Mouse (Mus musculus): Measurements from ENCODE around the gene Rtn4rl1. TPM values are rescaled to one million over a fixed set of nuclear protein-coding genes. Genes with fewer than 3 reads are reported as not detected.

Gene Rtn4rl1
- total RNA-seq, 1 experiment from 2014 or later: 42.2 TPM

DNA sequence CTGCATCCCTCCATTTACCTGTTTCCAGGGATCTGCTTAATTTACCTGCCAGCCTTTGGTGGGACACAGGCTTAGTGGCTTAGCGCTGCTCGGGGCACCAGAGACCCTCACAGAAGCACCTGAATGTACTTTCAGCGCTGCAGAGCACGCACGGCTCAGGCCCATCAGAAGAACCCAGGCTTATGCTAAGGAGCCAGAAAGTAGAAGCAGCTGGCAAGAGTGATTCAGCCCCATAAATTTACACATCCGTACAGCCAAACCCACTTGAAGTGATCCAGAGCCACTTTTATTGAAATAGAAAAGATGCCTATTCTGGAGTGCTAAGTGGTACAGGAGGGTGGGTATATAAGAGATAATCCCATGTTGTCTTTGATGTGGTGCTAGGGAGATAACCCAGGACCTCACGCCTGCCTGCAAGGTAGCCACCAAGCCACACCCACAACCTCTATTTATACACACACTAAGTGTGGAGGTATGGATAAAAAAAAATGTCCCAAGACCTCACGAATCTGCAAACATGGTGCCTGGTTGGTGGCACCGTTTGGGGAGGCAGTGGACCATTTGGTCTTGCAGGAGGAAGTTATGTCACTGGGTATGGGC, 102.9 kb downstream of the Rtn4rl1 start:
- no peak for DNase-seq

DNA sequence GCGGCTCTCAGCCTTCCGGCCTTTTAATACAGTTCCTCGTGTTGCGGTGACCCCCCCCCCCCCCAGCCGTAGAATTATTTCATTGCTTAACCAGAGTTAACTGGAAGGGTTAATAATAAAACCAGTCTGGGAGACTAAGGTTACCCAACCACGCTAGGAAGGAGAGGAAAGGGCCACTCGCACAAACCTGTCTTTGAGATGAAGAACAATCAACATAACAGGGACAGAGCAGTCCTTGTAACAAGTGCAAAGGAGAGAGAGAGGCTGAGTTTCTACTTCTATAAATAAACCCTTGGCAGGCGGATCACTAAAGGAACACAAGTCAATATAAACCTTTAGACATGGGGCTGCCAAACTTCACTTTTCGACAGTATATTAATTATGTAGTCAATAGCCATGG, 104.0 kb downstream of the Rtn4rl1 start:
- no peak for DNase-seq

DNA sequence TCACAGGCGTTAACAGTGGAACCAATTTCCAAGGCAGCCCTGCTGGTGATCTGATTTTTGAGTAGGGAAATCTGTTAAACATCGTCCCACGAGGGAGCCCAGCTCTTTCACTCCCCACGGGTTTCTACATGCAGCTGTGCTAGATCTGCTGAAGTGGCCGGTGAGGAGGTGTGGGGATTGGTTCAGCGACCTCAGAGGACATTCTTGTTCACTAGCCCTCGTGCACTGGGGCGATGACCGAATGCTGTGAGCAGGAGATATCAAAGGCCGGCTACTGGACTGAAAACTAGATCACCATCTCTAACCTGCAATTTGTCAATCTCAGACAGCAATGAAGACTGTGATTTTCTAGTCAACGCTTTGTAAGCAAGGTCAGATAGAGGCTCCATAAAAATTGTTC, 104.9 kb downstream of the Rtn4rl1 start:
- no peak for DNase-seq

- DNase-seq: no peak
Observed at GRCm38 (mm10) chr11:75299786-75300185, 106.2 kb downstream of the Rtn4rl1 start.

- DNase-seq: no peak
Observed at GRCm38 (mm10) chr11:75300954-75301353, 107.4 kb downstream of the Rtn4rl1 start.

GRCm38 (mm10) chr11:75304797-75305196, 111.2 kb downstream of the Rtn4rl1 start:
- DNase-seq: no peak

- no peak for DNase-seq
Observed at GRCm38 (mm10) chr11:75308650-75309049, 115.1 kb downstream of the Rtn4rl1 start.

DNA sequence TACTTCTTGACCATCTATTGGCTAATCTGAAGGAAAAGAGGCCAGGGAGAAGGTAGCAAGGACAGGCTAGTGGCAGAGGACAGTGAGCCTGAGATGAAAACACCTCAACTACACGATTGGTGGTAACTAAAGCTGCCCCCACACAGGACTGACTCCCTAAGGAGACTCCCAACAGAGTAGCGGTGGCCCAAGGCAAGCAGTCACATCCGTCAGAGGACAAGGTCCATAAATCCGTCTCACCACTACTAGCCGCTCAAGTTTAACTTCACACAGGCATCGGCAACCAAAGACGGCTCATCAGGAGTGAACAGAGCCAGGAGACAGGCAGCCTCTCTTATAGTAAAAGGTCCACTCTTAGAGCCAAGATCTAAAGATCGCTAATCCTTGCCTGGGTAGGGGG, 117.2 kb downstream of the Rtn4rl1 start:
- no peak for DNase-seq

GRCm38 (mm10) chr11:75311751-75312150, 118.2 kb downstream of the Rtn4rl1 start:
- DNase-seq: no peak

DNA sequence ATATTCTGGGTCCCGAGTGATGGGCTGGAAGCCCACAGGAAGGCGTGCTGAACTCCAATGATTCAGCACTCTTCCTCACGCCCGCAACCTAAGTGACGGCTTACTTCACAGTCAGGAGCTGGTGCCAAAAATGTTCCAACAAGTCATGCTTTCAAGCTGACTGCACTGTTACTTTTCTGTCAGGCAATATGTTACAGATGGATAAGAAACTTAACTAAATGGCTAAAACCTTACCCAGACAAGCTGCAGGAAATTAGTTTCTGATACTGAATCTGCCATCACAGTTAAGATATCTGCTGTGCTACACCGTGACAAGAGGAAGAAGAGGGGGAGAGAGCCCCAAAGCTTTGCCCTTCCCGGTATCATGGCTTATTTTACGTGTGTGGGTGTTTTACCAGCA, 120.3 kb downstream of the Rtn4rl1 start:
- no peak for DNase-seq

Small RNAs within 50 kb of the gene (microRNA-seq; reads per million reads assigned to microRNA genes)
- gene Mir132 (703 to 856 reads per million in 2 experiments), gene Mir212 (56.9 to 70.1 reads per million in 2 experiments)

Other genes starting within 250 kb of the Rtn4rl1 start
- gene Hic1, start 24.3 kb upstream of the Rtn4rl1 start, total RNA-seq (2021): 7.3 and 9.9 TPM in 2 replicates
- gene Ovca2, start 14.9 kb upstream of the Rtn4rl1 start, total RNA-seq (2021): 22.4 and 23.9 TPM in 2 replicates
- gene Dph1, start 2.5 kb upstream of the Rtn4rl1 start, total RNA-seq (2021): 29.2 and 34.4 TPM in 2 replicates
- gene Rpa1, start 154.5 kb downstream of the Rtn4rl1 start, total RNA-seq (2021): 45.4 and 59.6 TPM in 2 replicates
- 7.0 and 9.3 TPM in 2 replicates for gene Smyd4, start 154.7 kb downstream of the Rtn4rl1 start, total RNA-seq (2021)
- gene Serpinf1, start 228.9 kb downstream of the Rtn4rl1 start, total RNA-seq (2021): 12.4 and 23.9 TPM in 2 replicates
- 7.7 TPM in 1 of 2 replicates, not detected in the other for gene Serpinf2, start 245.8 kb downstream of the Rtn4rl1 start, total RNA-seq (2021)

Measured in adrenal gland, postnatal 25 days (tissue).